Comparison of ENCODE assay signal across 14 mouse cellular contexts in the genomic region with DNA sequence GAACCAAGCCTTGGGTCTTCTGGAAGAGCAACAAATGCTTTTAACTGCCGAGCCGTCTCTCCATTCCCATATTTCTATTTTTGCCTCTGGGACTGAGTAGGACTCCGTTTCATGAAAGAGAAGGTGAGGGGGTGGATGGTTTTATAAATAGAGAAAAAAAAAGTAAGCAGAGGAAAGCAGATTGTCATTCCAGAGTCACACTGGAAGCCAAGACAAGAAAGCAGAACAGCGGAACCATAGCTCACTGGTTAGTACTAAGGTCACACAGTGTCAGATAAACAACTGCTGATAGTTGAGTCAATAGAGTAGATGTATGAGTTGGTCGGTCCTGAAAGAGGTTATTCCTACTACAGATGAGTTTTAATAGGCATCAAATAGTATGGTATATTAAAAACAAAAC. TPM values are rescaled to one million over a fixed set of nuclear protein-coding genes. Genes with fewer than 3 reads are reported as not detected.
A peak's percentile ranks its signal among the peaks of the same experiment; 100 is the strongest.
DNase-seq lines count a peak whose midpoint lies in the region; TF ChIP-seq lines count a peak whose summit lies in the region.
"Had no signal": no experiment of that assay in that cellular context is flagged by ENCODE, and none has a peak within 500 bp of the region (broad histone marks: within the 10 kb centered on the region; RNA-seq: fewer than 3 reads in every experiment).

No protein-coding gene starts in this region.

- peaks cover 27% of the 10 kb centered on the region for H3K4me1 ChIP-seq in kidney, adult 2 months (ENCODE audit: control insufficient read depth, insufficient read depth, low read length)
- H3K4me1 ChIP-seq in MEL (ENCODE audit: control insufficient read depth in 1 of 2, insufficient read depth in 2 of 2, low read length in 2 of 2) = peaks cover 13 to 24% of the 10 kb centered on the region in 2 experiments

- no peaks in the 10 kb centered on the region for H3K9me3 ChIP-seq in MEL (replicated peaks; ENCODE audit: insufficient read depth, low read length)
- H3K9me3 ChIP-seq: embryonic facial prominence, embryonic 13.5 days; hindbrain, embryonic 13.5 days; limb, embryonic 12.5 days; lung, embryonic 15.5 days had no signal

- no peaks in the 10 kb centered on the region for H3K36me3 ChIP-seq in kidney, adult 2 months (ENCODE audit: control insufficient read depth, insufficient read depth, low read length)
- peaks cover 0 to 41% of the 10 kb centered on the region in 2 experiments; a peak in 2 of 4 replicates for H3K36me3 ChIP-seq in MEL (ENCODE audit: control insufficient read depth in 1 of 2, insufficient read depth in 2 of 2, low read length in 2 of 2)
- no peaks in the 10 kb centered on the region for H3K36me3 ChIP-seq in macrophage (ENCODE audit: inconsistent target)
- H3K36me3 ChIP-seq: hindbrain, embryonic 13.5 days; lung, embryonic 15.5 days had no signal

- no peak overlapping the region for H3K9ac ChIP-seq in MEL (ENCODE audit: control insufficient read depth, low read depth, low read length, poor library complexity, severe bottlenecking)
- H3K9ac ChIP-seq: embryonic facial prominence, embryonic 13.5 days; hindbrain, embryonic 13.5 days; limb, embryonic 12.5 days; lung, embryonic 15.5 days had no signal

- no peak for TF ChIP-seq RAD21 in MEL (IDR thresholded peaks at IDR 0.05; ENCODE audit: low read depth, low read length)

- no peak for TF ChIP-seq CTCF in gastrocnemius, adult 2 months (IDR thresholded peaks at IDR 0.05)
- no peak for TF ChIP-seq CTCF in kidney, adult 2 months (conservative IDR thresholded peaks at IDR 0.05; ENCODE audit: insufficient read depth, insufficient read length, low read depth, low read length)
- TF ChIP-seq CTCF in MEL (IDR thresholded peaks at IDR 0.05 in 2 of 3, conservative IDR thresholded peaks at IDR 0.05 in 1 of 3; ENCODE audit: control insufficient read depth in 1 of 3, insufficient read depth in 1 of 3, low read depth in 2 of 3, low read length in 3 of 3, poor library complexity in 1 of 3, severe bottlenecking in 1 of 3) = no peak

- DNase-seq in gastrocnemius, adult 2 months = no peak
- DNase-seq in gastrocnemius, postnatal 25 days = no peak
- DNase-seq in kidney, adult 2 months = no peak
- no peak for DNase-seq in kidney, adult 8-10 months
- DNase-seq in MEL (ENCODE audit: low read depth, low spot score) = peak; percentile 61
- no peak for DNase-seq in adrenal gland, adult (ENCODE audit: inconsistent age in 2 of 2, low spot score in 1 of 2)
- no peak for DNase-seq in adrenal gland, adult 2 months
- DNase-seq: right cerebral cortex, postnatal 14 days; thymus, adult 2 months had no signal

- peaks cover 15% of the 10 kb centered on the region for H3K79me2 ChIP-seq in MEL (ENCODE audit: control insufficient read depth, insufficient read depth, low read length, poor library complexity)
- peaks cover 43% of the 10 kb centered on the region for H3K79me2 ChIP-seq in macrophage (ENCODE audit: inconsistent target)

- TF ChIP-seq EP300 in MEL (IDR thresholded peaks at IDR 0.05; ENCODE audit: low read depth in 1 of 2, low read length in 2 of 2) = peak; percentile 46 to 53; a peak in 3 of 4 replicates

- WGBS in kidney, adult 2 months = 46% methylated on average over 5 of the region's 5 CpGs
- WGBS in macrophage (ENCODE audit: missing documents) = 38% methylated on average over 5 of the region's 5 CpGs

- H3K4me3 ChIP-seq in gastrocnemius, adult 2 months = no peak overlapping the region
- no peak overlapping the region for H3K4me3 ChIP-seq in kidney, adult 2 months (ENCODE audit: insufficient read depth, low read depth, low read length)
- H3K4me3 ChIP-seq in MEL (ENCODE audit: control insufficient read depth in 1 of 2, insufficient read depth in 1 of 2, low read depth in 2 of 2, low read length in 2 of 2) (peak overlapping the region; percentile 29 to 93), macrophage (ENCODE audit: inconsistent target) (no peak overlapping the region)
- H3K4me3 ChIP-seq: embryonic facial prominence, embryonic 13.5 days; hindbrain, embryonic 13.5 days; limb, embryonic 12.5 days; lung, embryonic 15.5 days had no signal

- no peak for TF ChIP-seq POLR2A in kidney, adult 2 months (IDR thresholded peaks at IDR 0.05; ENCODE audit: low read depth, low read length)
- TF ChIP-seq POLR2A in MEL (IDR thresholded peaks at IDR 0.05; ENCODE audit: control insufficient read depth in 1 of 2, insufficient read depth in 1 of 2, low read depth in 1 of 2, low read length in 2 of 2, poor library complexity in 1 of 2) = no peak

- H3K27ac ChIP-seq in gastrocnemius, adult 2 months = peak overlapping the region; percentile 100
- H3K27ac ChIP-seq in kidney, adult 2 months (ENCODE audit: insufficient read depth, low read depth, low read length) = peak overlapping the region; percentile 70
- H3K27ac ChIP-seq in MEL (ENCODE audit: control insufficient read depth, low read depth, low read length) (peak overlapping the region; percentile 29; the same call in 1 of the 2 replicates), macrophage (peak overlapping the region; percentile 70)
- H3K27ac ChIP-seq: embryonic facial prominence, embryonic 13.5 days; hindbrain, embryonic 13.5 days; limb, embryonic 12.5 days had no signal

- no peaks in the 10 kb centered on the region for H3K27me3 ChIP-seq in kidney, adult 2 months (replicated peaks; ENCODE audit: control insufficient read depth, insufficient read depth, low read length)
- H3K27me3 ChIP-seq in MEL (ENCODE audit: control insufficient read depth in 1 of 2, insufficient read depth in 2 of 2, low read length in 2 of 2) = no peaks in the 10 kb centered on the region
- H3K27me3 ChIP-seq: embryonic facial prominence, embryonic 13.5 days; hindbrain, embryonic 13.5 days; limb, embryonic 12.5 days; lung, embryonic 15.5 days had no signal

- intact Hi-C loops in gastrocnemius, adult 2 months (cut with DNase I) = loop anchor here (5.0 kb wide), 1 partner anchor 86 kb away; no protein-coding TSS in a partner anchor

TF ChIP-seq in MEL, 35 proteins besides CTCF, POLR2A, EP300 and RAD21:
- TF ChIP-seq NRF1 (IDR thresholded peaks at IDR 0.05; ENCODE audit: insufficient read depth, low read depth, low read length, poor library complexity, severe bottlenecking) (no peak), ZNF384 (IDR thresholded peaks at IDR 0.05; ENCODE audit: low read depth, low read length) (peak; percentile 62), ETS1 (IDR thresholded peaks at IDR 0.05; ENCODE audit: low read depth, low read length) (0 out of 2 replicates have a peak, but pooled peaks have one; percentile 57), RCOR1 (IDR thresholded peaks at IDR 0.05; ENCODE audit: low read depth, low read length) (peak; percentile 85), TCF12 (IDR thresholded peaks at IDR 0.05; ENCODE audit: low read depth, low read length) (0 out of 2 replicates have a peak, but pooled peaks have one; percentile 1), MEF2A (IDR thresholded peaks at IDR 0.05; ENCODE audit: extremely low read depth, insufficient replicate concordance, low read depth, low read length, poor library complexity, severe bottlenecking) (peak; percentile 22; the same call in 1 of the 2 replicates), CHD2 (IDR thresholded peaks at IDR 0.05; ENCODE audit: low read length) (no peak), GABPA (IDR thresholded peaks at IDR 0.05; ENCODE audit: low read depth, low read length) (no peak), USF2 (IDR thresholded peaks at IDR 0.05; ENCODE audit: borderline replicate concordance in 1 of 2, insufficient read depth in 1 of 2, low read depth in 1 of 2, low read length in 2 of 2) (no peak), SIN3A (IDR thresholded peaks at IDR 0.05; ENCODE audit: low read length) (peak; percentile 56), MYB (IDR thresholded peaks at IDR 0.05; ENCODE audit: low read depth, low read length) (no peak), GATA1 (IDR thresholded peaks at IDR 0.05; ENCODE audit: low read depth, low read length) (peak; percentile 74)

RNA-seq across cellular contexts. Expression of gene Itm2b, which starts 1.4 kb away (rescaled TPM):
- total RNA-seq in gastrocnemius, adult 2 months (2021) = 100 to 1,000 TPM; 255 to 336 TPM
- 100 to 1,000 TPM; 244 to 301 TPM for total RNA-seq in gastrocnemius, postnatal 25 days (2021)
- polyA plus RNA-seq in kidney, adult 2 months (2012; rRNA removed) = 2,034 and 2,219 TPM in 2 replicates
- 54.0 and 56.3 TPM in 2 replicates for total RNA-seq in MEL (2012; rRNA removed)
- polyA plus RNA-seq in MEL (2012; ENCODE audit: insufficient read depth in 1 of 2, insufficient read length in 2 of 2, low read depth in 1 of 2, low replicate concordance in 2 of 2, missing spikeins in 1 of 2) (100 to 1,000 TPM; 101 to 312 TPM), macrophage (2018) (3,192 to 6,999 TPM (median 6,128 TPM) in 3 replicates)
- 100 to 1,000 TPM in 25 of 26 experiments, 10 to 100 TPM in 1; 99.9 to 715 (median 297) TPM for total RNA-seq in macrophage (2018; cell fraction: chromatin; rRNA removed)
- total RNA-seq in macrophage (2018; cell fraction: cytosol; rRNA removed) = 1,000 to 10,000 TPM; 2,781 to 4,191 (median 3,475) TPM
- 1,000 to 10,000 TPM in 24 of 26 experiments, 100 to 1,000 TPM in 2; 559 to 2,630 (median 1,649) TPM for total RNA-seq in macrophage (2018; cell fraction: nucleus; rRNA removed)
- total RNA-seq in adrenal gland, adult 2 months (2021) = 1,000 to 10,000 TPM; 1,107 to 1,115 TPM
- polyA plus RNA-seq in adrenal gland, adult 2 months (2012; rRNA removed) = 828 and 985 TPM in 2 replicates

Comparison
In these comparisons a context has a peak if more than half of its experiments do, and no peak if none do; other contexts are left out.
1. H3K27ac ChIP-seq: peak in every context shown above with its lines; median percentile 100 in gastrocnemius, adult 2 months; 70 in kidney, adult 2 months; 70 in macrophage; 29 in MEL.
2. H3K4me3 ChIP-seq: peak in MEL (2 of 2); none in gastrocnemius, adult 2 months (single experiment), kidney, adult 2 months (single experiment) and macrophage (single experiment).